Mouse (Mus musculus) limb, embryonic 14.5 days (tissue): Measurements from ENCODE around the gene Gpr68. TPM values are rescaled to one million over a fixed set of nuclear protein-coding genes. Genes with fewer than 3 reads are reported as not detected.

Experiments used
- ATAC-seq: fragments of 200-750 bp; cut with Nextera tagmentation; 2 replicates; pipeline ENCODE4 v1.8.0; 2017; ENCODE audit warnings: low read depth, moderate number of reproducible peaks, moderate TSS enrichment; ENCODE audit not compliant: low FRiP score
- DNase-seq: peaks from one replicate; pipeline ENCODE4 v3.0.0-alpha.2; 2015; ENCODE audit warnings: low spot score
- H3K27ac ChIP-seq: fragments of 300-500 bp; sonication (generic); replicated peaks from 2 replicates; pipeline ENCODE4 v1.5.1; 2014; ENCODE audit warnings: low read depth, mild to moderate bottlenecking, low read length, moderate library complexity, mixed read lengths
- H3K27me3 ChIP-seq: fragments of 300-500 bp; sonication (generic); 2 replicates; pipeline ENCODE4 v1.6.1; 2014; ENCODE audit warnings: low read length, mixed read lengths; ENCODE audit not compliant: control insufficient read depth, insufficient read depth
- H3K36me3 ChIP-seq: fragments of 300-500 bp; sonication (generic); 2 replicates; pipeline ENCODE4 v1.6.1; 2014; ENCODE audit warnings: mild to moderate bottlenecking, low read length, moderate library complexity, mixed read lengths; ENCODE audit not compliant: control insufficient read depth, insufficient read depth
- H3K4me1 ChIP-seq: fragments of 300-500 bp; sonication (generic); 2 replicates; pipeline ENCODE4 v1.6.1; 2014; ENCODE audit warnings: antibody characterized with exemption, low read length, mixed read lengths; ENCODE audit not compliant: control insufficient read depth, insufficient read depth
- H3K4me2 ChIP-seq: fragments of 300-500 bp; sonication (generic); replicated peaks from 2 replicates; pipeline ENCODE4 v1.6.1; 2014; ENCODE audit warnings: low read depth, mild to moderate bottlenecking, low read length, moderate library complexity; ENCODE audit not compliant: severe bottlenecking
- H3K4me3 ChIP-seq: fragments of 300-500 bp; sonication (generic); replicated peaks from 2 replicates; pipeline ENCODE4 v1.5.1; 2014; ENCODE audit warnings: low read length
- H3K9ac ChIP-seq: fragments of 300-500 bp; sonication (generic); 2 replicates; pipeline ENCODE4 v1.6.1; 2014; ENCODE audit warnings: mild to moderate bottlenecking, low read depth, low read length, moderate library complexity; ENCODE audit not compliant: severe bottlenecking
- H3K9me3 ChIP-seq: fragments of 300-500 bp; sonication (generic); 2 replicates; pipeline ENCODE4 v1.6.1; 2016; ENCODE audit warnings: low read length; ENCODE audit not compliant: control insufficient read depth
- POLR2A ChIP-seq: fragments of 200-500 bp; IDR thresholded peaks from 2 replicates; pipeline ENCODE4 v1.8.0; 2012; ENCODE audit warnings: inconsistent platforms, mild to moderate bottlenecking, moderate library complexity, borderline replicate concordance; ENCODE audit not compliant: insufficient read depth, insufficient read length; ENCODE audit errors: extremely low read depth
- WGBS: fragments of 180-500 bp; shearing (Covaris S2); extraction: QIAGEN DNeasy Blood & Tissue Kit; methylation state at CpG from one replicate; pipeline ENCODE4 v1.1.7; 2014; 5-methylcytosine and 5-hydroxymethylcytosine counted together
- polyA plus RNA-seq, 2 experiments: library from polyadenylated mRNA; depleted of rRNA in 1 of 2; stranded (reverse) in 1 of 2; unstranded in 1 of 2; fragments of >200 nt; fragmentation: Nextera tagmentation in 1 of 2; extraction: Ambion mirVana in 1 of 2; gene quantifications; 2 replicates each; pipeline versions ENCODE4 v1.2.1 to v1.2.3; 2012 to 2014

Gene Gpr68
- polyA plus RNA-seq, 2 experiments: 0.19 to 0.79 TPM

DNA sequence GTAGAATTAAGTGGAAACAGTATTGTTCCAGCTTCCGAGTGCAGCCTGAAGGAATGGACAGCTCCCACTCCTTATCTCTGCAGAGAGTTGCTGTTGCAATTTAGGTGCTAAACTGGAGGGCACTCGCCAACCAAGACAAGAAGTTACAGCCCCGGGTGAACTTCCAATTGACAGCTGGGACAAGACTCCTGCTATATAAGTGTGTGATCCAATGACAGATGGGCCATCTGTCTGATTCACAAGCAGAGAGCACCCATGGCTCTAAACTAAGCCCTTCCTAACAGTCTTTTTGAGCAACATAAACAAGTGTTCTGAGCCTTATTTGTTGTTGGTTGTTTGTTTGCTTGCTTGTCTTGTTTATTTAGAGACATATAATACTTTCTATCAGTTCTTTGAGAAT, 11.3 kb downstream of the Gpr68 start:
- H3K4me2 ChIP-seq: no peak overlapping the region
- ATAC-seq: no peak
- no peak for DNase-seq
- peaks cover 18% of the 10 kb centered on the region for H3K4me1 ChIP-seq
- no peak overlapping the region for H3K27ac ChIP-seq
- H3K9ac ChIP-seq: no peak overlapping the region
- no peaks in the 10 kb centered on the region for H3K36me3 ChIP-seq
- H3K4me3 ChIP-seq: no peak overlapping the region
- 18% methylated on average over 3 of the region's 3 CpGs for whole genome bisulfite sequencing
- no peaks in the 10 kb centered on the region for H3K9me3 ChIP-seq
- peaks cover 23% of the 10 kb centered on the region for H3K27me3 ChIP-seq
- TF ChIP-seq POLR2A: no peak

DNA sequence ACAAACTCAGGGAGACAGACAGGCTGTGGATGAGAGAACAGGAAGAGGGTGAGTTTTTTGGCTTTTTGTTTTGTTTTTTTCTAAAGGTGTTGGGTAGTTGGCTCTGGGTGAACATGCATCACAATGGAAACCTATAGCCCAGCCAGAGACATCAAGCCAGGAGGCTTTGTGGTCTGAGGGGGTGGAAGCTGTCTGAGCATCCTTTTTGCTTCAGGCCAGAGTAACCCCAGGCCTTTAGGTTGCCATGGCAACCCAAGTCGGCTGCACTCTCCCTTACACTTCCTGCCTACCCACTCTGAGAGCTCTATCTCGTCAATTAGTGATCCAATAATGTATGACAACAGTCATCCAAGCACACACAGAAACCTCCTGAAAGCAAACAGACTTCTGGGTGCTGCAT, 12.5 kb downstream of the Gpr68 start:
- no peak for ATAC-seq

DNA sequence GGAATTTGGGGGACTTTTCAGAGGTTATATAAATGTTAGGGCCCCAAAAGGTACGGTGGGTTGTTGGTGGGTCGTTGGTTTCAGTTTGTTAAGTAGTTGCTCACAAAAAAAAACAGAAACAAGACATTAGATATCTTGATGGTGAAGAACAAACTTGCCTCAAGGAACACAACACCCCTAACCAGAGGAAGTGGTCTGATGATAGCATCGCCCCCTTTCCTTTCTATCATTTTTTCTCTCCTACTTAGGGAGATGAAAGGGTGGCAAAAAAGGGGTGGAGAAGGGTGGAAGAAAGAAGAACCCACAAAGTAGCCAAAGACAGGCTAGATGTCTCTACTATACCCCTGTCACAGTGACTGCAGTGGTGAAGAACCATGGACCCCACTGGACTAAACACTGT, 17.4 kb downstream of the Gpr68 start:
- no peaks in the 10 kb centered on the region for H3K9me3 ChIP-seq
- 81% methylated on average over 3 of the region's 3 CpGs for WGBS
- no peak for ATAC-seq
- H3K36me3 ChIP-seq: no peaks in the 10 kb centered on the region
- TF ChIP-seq POLR2A: no peak
- no peak overlapping the region for H3K4me3 ChIP-seq
- no peak overlapping the region for H3K4me2 ChIP-seq
- H3K9ac ChIP-seq: no peak overlapping the region
- H3K27ac ChIP-seq: no peak overlapping the region
- DNase-seq: no peak
- H3K4me1 ChIP-seq: no peaks in the 10 kb centered on the region
- no peaks in the 10 kb centered on the region for H3K27me3 ChIP-seq

More for the DNA sequence above, 12.5 kb downstream of the Gpr68 start:
- H3K4me3 ChIP-seq: no peak overlapping the region
- no peak for DNase-seq
- H3K9ac ChIP-seq: no peak overlapping the region
- 10% methylated on average over 2 of the region's 2 CpGs for WGBS
- H3K4me1 ChIP-seq: peaks cover 18% of the 10 kb centered on the region
- no peak overlapping the region for H3K27ac ChIP-seq
- no peak overlapping the region for H3K4me2 ChIP-seq
- no peak for TF ChIP-seq POLR2A
- no peaks in the 10 kb centered on the region for H3K36me3 ChIP-seq
- H3K27me3 ChIP-seq: peaks cover 23% of the 10 kb centered on the region
- no peaks in the 10 kb centered on the region for H3K9me3 ChIP-seq

- H3K4me3 ChIP-seq: no peak overlapping the region
- no peaks in the 10 kb centered on the region for H3K27me3 ChIP-seq
- no peaks in the 10 kb centered on the region for H3K36me3 ChIP-seq
- no peak for DNase-seq
- 44% methylated on average over 12 of the region's 12 CpGs for WGBS
- no peak overlapping the region for H3K9ac ChIP-seq
- no peaks in the 10 kb centered on the region for H3K9me3 ChIP-seq
- no peaks in the 10 kb centered on the region for H3K4me1 ChIP-seq
- ATAC-seq: no peak
- TF ChIP-seq POLR2A: no peak
- H3K27ac ChIP-seq: no peak overlapping the region
- H3K4me2 ChIP-seq: no peak overlapping the region
Measured at GRCm38 (mm10) chr12:100887801-100888258, 20.2 kb downstream of the Gpr68 start.

- no peak overlapping the region for H3K9ac ChIP-seq
- no peaks in the 10 kb centered on the region for H3K9me3 ChIP-seq
- no peak for DNase-seq
- H3K27me3 ChIP-seq: no peaks in the 10 kb centered on the region
- no peak for TF ChIP-seq POLR2A
- 82% methylated on average over 4 of the region's 4 CpGs for WGBS
- ATAC-seq: no peak
- H3K4me2 ChIP-seq: no peak overlapping the region
- no peak overlapping the region for H3K4me3 ChIP-seq
- H3K36me3 ChIP-seq: no peaks in the 10 kb centered on the region
- H3K27ac ChIP-seq: no peak overlapping the region
- H3K4me1 ChIP-seq: no peaks in the 10 kb centered on the region
Measured at GRCm38 (mm10) chr12:100886877-100887276, 21.1 kb downstream of the Gpr68 start.

DNA sequence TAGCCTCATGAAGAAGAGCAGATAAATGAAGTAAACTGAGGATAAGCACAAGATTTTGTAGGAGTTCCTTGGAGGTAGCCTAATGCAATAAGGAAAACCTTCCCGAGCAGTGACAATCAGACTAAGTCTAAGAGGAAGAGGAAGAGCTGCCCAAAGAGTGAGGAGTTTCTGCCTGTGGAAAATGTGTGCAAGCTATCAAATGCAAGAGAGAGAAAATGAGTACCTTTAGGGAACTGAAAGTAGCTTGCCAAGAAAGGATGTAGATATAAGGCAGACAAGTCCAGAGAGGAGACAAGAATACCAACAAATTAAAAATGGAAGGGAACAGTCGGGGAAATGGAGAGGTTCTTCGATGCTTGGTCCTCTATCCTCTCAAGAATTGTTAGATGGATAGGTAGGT, 22.4 kb downstream of the Gpr68 start:
- no peaks in the 10 kb centered on the region for H3K36me3 ChIP-seq
- H3K9me3 ChIP-seq: no peaks in the 10 kb centered on the region
- H3K27me3 ChIP-seq: no peaks in the 10 kb centered on the region
- TF ChIP-seq POLR2A: no peak
- no peak overlapping the region for H3K4me3 ChIP-seq
- no peak overlapping the region for H3K4me2 ChIP-seq
- no peaks in the 10 kb centered on the region for H3K4me1 ChIP-seq
- DNase-seq (no peak), ATAC-seq (no peak)
- H3K27ac ChIP-seq: no peak overlapping the region
- 94% methylated on average over 3 of the region's 3 CpGs for WGBS
- no peak overlapping the region for H3K9ac ChIP-seq
